Mouse (Mus musculus) 416B (cell line): Measurements from ENCODE around the gene Rnf113a2.

ENCODE experiments used
- DNase-seq: peaks from one replicate; pipeline ENCODE4 v3.0.0; 2011; ENCODE audit warnings: low read depth

Rnf113a2 gene

DNA sequence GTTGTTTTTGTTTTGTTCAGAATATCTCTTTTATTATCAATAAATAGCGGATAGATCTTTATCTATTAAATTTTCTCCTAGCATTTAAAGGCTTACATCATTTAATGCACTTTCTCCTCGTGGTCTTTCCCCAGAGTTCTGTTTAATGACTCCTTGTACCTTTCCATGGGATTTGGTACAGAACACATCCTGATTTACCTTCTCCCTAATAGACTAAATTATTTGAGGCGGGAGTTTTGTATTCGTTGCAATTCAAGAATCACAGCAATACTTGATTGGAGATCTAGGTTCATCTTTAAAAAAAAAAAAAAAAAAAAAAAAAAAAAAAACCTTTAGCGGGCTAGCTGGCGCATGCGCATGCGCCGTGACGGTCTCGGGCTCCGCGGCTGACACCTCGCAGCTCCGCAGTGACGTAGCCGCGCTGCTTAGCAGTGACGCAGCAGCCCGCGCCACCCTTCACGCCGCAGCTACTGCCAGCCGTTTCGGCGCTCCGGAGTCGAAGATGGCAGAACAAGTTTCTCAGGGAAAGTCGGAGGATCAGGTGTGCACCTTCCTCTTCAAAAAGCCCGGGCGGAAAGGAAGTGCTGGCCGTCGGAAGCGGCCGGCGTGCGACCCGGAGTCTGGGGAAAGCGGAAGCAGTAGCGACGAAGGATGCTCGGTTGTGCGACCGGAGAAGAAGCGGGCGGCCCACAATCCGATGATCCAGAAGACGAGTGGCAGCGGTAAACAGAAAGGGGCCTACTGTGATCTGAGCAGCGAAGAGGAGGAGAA lies at the start of gene Rnf113a2:
TSS of gene Rnf113a2 (plus strand) at position 363 of the 771 bp plus-strand sequence.
- DNase-seq: peak; percentile 92

DNA sequence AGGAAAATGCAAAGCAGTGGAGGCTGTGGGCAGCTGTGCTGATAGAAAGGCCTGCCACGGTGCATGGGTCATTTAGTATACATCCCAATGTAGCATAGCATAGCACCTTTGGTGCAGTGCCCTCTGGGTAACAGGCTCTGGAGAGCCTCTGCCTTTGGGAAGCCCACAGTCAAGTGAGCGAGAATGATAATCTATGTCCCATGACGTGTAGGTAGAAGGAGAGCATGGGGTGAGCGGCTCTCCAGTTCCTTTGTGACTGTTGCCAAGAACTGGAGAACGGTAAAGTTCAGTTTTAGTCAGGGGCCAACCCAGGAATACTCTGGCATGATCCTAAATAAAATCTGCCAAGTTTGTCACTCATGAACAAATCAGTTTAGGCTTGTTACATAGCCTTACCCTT lies 45.3 kb upstream of the Rnf113a2 start:
- no peak for DNase-seq

DNA sequence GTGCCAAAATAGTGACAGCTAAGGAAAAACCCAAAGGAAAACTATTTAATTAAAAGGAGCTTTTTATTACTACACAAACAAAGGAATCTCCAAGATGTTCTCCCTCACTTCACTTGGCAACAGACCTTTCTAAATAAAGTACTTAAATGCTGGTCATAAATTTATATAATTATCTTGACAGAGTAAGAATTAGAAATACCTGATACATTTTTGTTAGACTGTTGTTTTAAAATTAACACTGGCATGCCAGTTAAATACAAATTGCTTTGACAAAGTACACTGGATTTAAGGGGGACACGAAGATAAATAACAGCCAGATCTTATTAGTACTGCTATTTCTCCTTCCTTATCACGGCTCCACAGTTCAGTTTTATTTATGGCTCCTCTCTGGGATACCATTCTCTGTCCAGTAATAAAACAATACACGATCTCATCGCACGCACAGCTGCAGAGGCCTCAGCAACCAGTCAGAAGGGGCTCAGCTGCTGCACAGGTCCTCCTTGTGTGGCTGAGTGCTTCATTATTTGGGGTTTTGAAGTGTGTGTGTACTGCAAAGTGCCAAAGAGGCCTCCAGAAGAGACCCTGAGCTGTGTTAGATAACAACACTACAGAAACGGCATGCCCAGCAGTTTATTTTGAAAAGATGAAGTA lies 43.0 kb upstream of the Rnf113a2 start:
- DNase-seq: no peak

DNA sequence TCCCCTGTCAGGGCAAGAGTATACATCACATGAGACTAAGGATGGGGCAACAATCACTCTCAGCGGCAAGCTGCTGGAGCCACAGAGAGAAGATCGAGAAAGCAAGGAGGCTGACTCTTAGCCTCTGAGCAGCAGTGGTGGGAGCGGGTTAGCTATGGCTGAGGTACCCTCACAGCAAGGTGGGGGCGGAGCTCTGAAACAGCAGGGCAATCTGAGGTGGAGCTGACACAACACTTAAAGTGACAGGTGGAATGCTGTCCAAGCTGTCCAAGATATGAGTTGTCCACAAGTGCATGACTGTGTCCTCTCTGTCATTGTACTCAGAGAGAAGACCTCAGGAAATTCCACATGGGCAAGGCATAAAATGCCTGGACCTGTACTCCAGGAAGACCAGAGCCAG lies 34.6 kb upstream of the Rnf113a2 start:
- no peak for DNase-seq

DNA sequence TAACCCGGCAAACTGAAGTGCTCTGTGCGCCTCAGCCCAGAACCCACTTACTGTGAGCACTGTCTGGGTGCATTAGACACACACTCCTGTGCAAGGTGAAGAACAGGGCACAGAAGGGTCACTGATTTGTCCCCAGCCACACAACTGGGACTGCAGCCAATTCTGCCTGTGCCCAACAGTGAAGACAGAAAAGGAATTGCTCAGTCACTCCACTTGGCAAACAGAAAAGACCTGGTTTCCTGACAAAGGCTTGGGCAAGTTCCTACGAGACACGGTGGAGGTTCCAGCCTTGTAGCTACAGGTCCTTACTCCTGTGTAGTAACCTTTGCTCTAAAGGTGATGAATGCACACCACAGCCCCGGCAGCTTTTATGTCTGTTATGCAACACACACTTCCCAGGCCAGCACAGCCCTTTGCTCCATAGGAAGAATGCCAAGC lies 32.3 kb upstream of the Rnf113a2 start:
- DNase-seq: peak; percentile 84

DNA sequence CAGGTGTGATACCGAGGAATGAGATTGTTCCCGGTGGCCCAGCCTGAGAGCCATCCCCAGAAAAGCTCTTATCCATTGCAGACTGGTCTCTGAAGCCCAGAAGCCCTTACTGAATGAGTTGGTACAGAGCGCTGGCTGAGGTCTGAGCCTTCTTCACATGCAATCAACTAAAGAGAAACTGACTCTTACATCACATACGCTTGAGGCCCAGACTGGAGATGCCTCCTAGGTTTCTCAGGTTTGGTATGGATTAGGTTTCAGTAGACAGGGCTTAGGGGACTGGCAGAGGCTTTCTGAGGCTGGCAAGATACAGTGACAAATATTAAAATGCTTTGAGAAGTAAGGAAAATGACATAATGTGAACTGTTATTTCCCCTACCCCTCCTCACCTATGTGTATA lies 31.6 kb upstream of the Rnf113a2 start:
- no peak for DNase-seq

DNA sequence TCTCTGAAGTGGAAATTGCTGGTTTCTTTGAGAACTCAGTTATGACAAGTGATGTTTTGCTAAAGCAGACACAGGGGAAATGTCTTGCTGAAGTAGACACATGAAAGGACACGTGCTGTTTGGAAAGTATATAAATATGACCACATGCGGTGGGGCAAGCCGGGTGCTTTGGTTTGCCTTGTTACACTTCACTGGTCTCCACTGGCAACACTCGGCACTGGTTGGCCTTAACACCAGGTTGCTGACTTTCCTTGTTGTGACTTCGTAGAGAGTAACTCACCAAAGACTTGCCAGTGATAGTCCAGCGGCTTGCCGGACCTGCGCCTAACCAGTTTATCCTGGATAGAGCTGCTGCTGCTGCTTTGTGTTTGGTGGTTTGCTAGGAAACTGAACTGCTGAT lies 28.9 kb upstream of the Rnf113a2 start:
- no peak for DNase-seq

GRCm38 (mm10) chr12:84388774-84389400 lies 28.1 kb upstream of the Rnf113a2 start:
- DNase-seq: peak; percentile 84

DNA sequence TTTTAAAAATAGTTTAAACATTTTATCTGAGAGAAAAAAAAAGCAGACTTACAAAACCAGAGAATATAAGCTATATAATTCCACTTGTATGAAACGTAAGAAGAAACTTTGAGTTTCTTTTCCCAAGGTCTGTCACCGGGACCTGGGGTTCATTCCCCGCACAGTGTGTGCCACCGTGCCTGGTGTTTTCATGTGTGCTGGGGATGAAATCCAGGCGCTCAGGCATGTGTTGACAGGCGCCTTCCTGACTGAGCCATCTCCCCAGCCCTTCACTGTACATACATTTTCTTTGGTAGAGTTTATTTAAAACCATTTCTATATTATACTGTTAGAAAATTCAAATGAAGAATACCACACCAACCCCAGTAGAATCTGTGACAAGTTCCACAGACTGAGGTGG lies 26.7 kb upstream of the Rnf113a2 start:
- DNase-seq: no peak

DNA sequence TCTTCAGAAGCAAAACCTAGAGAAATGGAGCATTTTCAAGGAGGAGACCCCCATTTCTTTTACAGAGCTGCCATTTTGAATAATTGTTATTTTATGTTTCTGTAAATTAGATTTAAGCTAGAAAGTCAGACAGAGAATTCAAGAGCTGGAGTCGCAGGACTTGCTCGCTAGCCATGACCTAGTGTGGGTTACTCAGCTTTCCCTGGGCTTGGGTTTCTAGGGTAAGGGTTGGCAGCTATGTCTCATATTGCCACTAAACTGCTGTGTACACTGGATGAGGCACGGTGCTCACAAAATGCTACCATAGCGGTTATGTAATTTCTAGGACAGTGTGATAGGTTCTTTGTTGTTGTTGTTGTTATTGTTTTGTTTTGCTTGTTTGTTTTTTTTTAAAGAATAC lies 24.3 kb upstream of the Rnf113a2 start:
- DNase-seq: no peak

DNA sequence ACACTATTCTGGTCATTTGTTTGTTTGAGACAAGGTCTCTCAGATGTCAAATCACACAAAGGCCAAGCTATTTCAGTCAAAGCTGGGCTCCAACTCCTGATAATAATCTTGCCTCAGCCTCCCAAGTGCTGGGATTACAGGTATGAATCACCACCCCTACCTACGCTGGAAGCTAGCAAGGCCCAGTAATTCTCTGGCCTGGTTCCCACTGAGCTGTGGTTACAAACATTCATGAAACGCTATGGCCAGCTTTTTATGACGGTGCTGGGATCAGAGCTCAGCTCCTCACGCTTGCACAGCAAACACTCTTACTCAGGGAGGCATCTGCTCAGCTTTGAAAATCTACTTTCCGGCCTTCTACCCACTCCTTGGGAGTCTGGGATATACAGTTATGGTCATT lies 23.1 kb upstream of the Rnf113a2 start:
- no peak for DNase-seq

GRCm38 (mm10) chr12:84396947-84397679 lies 19.9 kb upstream of the Rnf113a2 start:
- peak; percentile 10 for DNase-seq

DNA sequence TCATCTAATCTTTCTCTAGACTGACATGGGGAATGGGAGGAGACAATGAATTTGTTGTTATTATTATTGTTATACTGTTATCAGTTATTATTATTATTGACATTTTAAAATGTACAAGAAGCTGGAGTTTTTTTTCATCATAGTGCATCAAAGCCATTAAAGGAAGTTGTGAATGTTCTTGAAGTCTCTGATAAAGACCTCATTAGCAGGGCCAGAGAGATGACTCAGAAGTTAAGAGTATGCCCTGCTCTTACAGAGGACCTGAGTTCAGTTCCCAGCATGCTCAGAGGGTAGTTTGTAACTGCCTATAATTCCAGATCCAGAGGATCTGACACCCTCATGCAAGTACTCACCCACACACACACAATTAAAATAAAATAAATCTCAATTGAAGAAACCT lies 19.3 kb upstream of the Rnf113a2 start:
- DNase-seq: peak; percentile 74

DNA sequence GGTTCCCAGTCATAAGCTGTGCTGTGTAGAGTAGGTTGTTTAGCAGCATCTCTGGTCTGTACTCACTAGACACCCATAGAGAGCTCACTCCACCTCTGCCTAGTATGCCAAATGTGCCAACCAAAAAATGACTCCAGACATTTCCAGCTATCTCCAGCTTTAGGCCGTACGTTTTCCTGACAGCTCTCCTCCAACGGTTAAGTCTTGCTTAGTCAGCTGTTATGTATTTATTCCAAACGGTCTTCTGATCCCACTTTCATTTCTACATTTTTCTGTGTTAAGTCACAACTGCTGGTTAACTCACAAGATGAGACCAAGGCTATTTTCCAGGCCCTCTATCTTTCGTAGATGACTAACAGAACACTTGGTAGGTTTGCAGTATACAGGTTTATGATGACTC lies 18.4 kb upstream of the Rnf113a2 start:
- DNase-seq: no peak

GRCm38 (mm10) chr12:84399135-84399534 lies 17.9 kb upstream of the Rnf113a2 start:
- DNase-seq: no peak

- no peak for DNase-seq
These were observed 17.3 kb upstream of the Rnf113a2 start for GRCm38 (mm10) chr12:84399663-84400062.

DNA sequence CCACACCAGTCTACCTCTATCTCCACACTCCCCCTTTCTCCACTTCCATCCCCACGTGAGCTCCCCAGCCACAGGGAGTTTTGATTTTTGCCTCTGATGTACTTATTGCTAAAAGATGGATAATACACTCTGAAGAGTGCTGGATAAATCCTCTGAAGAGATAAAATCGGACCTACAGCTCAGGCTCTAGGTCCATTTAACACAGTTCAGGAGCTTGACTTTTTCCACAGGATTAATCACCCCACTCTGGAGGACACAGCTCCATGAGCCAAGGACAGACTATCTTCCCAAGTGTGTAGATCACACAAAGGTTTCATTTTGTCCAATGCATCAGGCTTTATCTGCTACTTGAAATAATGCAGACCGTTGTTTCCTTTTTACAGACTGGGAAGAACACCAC lies 16.9 kb upstream of the Rnf113a2 start:
- DNase-seq: no peak

- peak; percentile 74 for DNase-seq
These were observed 16.3 kb upstream of the Rnf113a2 start for GRCm38 (mm10) chr12:84400653-84401052.

- DNase-seq: no peak
These were observed 14.1 kb upstream of the Rnf113a2 start for GRCm38 (mm10) chr12:84402923-84403322.

- no peak for DNase-seq
These were observed 12.5 kb upstream of the Rnf113a2 start for GRCm38 (mm10) chr12:84404541-84404940.

GRCm38 (mm10) chr12:84407259-84407658 lies 9.7 kb upstream of the Rnf113a2 start:
- peak; percentile 37 for DNase-seq
